Mouse (Mus musculus) small intestine, adult 2 months (tissue): ENCODE measurements around the gene Bin2. TPM values are rescaled to one million over a fixed set of nuclear protein-coding genes. Genes with fewer than 3 reads are reported as not detected.

ENCODE experiments used
- H3K27ac ChIP-seq: fragments of 200-500 bp; 2 replicates; pipeline ENCODE4 v1.5.1; 2012; ENCODE audit warnings: low read depth, low read length, control low read depth, inconsistent platforms; ENCODE audit not compliant: insufficient read depth
- H3K27me3 ChIP-seq: fragments of 200-500 bp; 2 replicates; pipeline ENCODE4 v1.6.1; 2012; ENCODE audit warnings: mild to moderate bottlenecking, moderate library complexity, low read length, inconsistent platforms; ENCODE audit not compliant: control insufficient read depth, insufficient read depth
- H3K36me3 ChIP-seq: fragments of 200-500 bp; 2 replicates; pipeline ENCODE4 v1.6.1; 2012; ENCODE audit warnings: mild to moderate bottlenecking, low read length, control low read depth, inconsistent platforms; ENCODE audit not compliant: control insufficient read depth, insufficient read depth
- H3K4me1 ChIP-seq: fragments of 200-500 bp; 2 replicates; pipeline ENCODE4 v1.6.1; 2012; ENCODE audit warnings: low read length, inconsistent platforms, mixed read lengths; ENCODE audit not compliant: control insufficient read depth, insufficient read depth, insufficient read length
- H3K4me3 ChIP-seq: fragments of 200-500 bp; 2 replicates; pipeline ENCODE4 v1.5.1; 2012; ENCODE audit warnings: low read depth, mild to moderate bottlenecking, control low read depth, inconsistent platforms, low read length, moderate library complexity
- CTCF ChIP-seq: fragments of 200-500 bp; IDR thresholded peaks from 2 replicates; pipeline ENCODE4 v1.5.1; 2012; ENCODE audit warnings: low read depth, mild to moderate bottlenecking, control low read depth, inconsistent platforms, low read length, moderate library complexity, mixed read lengths; ENCODE audit not compliant: insufficient replicate concordance, insufficient read length; ENCODE audit errors: extremely low read depth
- POLR2A ChIP-seq: fragments of 200-500 bp; IDR thresholded peaks from 2 replicates; pipeline ENCODE4 v1.6.1; 2012; ENCODE audit warnings: low read depth, mild to moderate bottlenecking, control low read depth, inconsistent platforms, low read length, moderate library complexity
- WGBS: fragments of 180-500 bp; shearing (Covaris S2); methylation state at CpG from one replicate; pipeline ENCODE4 v1.1.7; 2018; 5-methylcytosine and 5-hydroxymethylcytosine counted together
- polyA plus RNA-seq: library from polyadenylated mRNA; depleted of rRNA; stranded (reverse); fragments of >200 nt; gene quantifications from 2 replicates; pipeline ENCODE4 v1.2.3, GENCODE M21; 2012

Bin2 gene
- polyA plus RNA-seq, 1 experiment = 13.0 TPM

DNA sequence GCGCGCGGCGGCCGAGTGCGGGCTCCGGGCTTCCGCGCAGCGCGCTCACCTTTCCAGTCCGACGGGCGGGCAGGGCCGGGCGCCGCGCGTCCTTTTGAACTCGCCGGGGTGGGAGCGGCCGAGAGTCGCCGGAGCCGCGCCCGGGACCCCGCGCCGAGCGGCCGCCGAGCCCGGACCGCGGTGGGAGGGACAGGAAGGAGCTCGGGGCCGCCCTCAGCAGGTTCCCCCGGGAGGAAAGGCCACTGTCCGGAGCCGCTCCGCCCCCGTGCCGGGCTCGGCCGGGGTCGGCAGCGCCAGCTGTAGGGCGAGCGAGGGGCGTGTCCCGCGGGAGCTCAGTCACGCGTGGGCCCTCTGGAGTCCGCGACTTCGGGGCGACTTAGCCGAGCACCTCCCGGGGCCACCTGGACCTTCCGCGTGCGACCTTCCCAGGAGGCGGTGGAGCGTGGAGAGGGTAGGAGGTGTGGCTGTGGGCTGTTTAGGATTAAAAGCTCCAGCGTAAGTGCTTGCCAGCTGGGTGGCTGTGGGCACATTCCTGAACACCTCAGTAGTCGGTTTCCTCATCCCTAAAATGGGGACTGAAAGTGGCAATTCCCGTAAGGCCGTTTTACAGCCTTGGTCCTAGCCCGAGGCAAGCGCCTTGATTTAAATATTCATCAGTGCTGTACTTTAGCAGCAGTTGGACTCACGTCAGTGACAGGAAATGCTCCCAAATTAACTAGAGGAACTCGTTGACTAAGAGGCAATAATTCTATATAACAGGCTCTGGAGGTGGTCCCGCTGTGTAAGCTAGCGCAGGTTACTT, 32.5 kb downstream of the Bin2 start, which contains the start of gene Smagp:
Gene Smagp, minus strand, starts transcription at position 241 of the 802 bp plus-strand sequence.
- Histone ChIP-seq H3K27ac (peak within 1 kb of the TSS; percentile 97), H3K4me1 (peaks cover 21% of the 10 kb centered on the region)
- under 1% methylated on average over 77 of the region's 77 CpGs for WGBS

DNA sequence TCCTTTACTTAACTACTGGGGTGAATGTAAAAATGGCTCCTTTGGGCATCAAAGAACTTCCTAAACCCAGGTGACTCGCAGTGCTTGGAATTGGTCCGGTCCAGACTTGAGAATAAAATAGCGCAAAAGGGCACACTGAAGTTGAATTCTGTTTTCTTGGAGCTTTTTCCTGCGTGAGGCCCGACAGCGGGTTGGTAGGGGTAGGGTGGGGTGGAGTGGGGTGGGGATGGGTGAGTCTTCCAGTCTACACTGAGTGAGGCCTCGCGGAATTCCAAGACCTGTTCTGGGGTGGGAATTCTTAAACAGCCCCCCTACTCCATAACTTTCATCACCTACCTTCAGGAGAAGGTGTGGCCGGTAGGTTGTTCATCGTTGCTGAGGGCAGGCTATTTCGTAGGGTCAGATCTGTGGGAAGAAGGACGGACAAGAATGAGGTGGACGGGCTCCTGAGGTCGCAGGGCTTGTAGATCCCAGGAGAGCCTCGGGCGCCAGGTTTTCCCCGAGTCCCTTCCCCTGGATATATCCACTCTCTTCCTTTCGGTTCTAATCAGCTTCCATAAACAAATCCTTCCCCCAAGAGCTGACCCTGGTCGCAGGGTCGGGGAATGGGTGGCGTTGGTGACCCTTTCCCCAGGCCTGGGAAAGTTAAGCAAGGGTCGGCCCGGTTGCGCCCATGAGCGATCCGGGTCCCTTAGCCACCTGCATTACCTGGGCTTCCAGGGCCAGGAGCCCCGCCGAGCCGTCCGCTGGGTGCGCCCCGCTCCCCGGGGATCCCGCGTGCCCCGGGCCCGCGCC, 33.3 kb downstream of the Bin2 start:
- H3K4me3 ChIP-seq = peak overlapping the region; percentile 89
- no peaks in the 10 kb centered on the region for H3K27me3 ChIP-seq
- peak overlapping the region; percentile 97 for H3K27ac ChIP-seq
- 5% methylated on average over 38 of the region's 38 CpGs for WGBS
- peaks cover 18% of the 10 kb centered on the region for H3K4me1 ChIP-seq
- TF ChIP-seq CTCF (no peak), POLR2A (0 out of 2 replicates have a peak, but pooled peaks have one; percentile 7)
- H3K36me3 ChIP-seq = peaks cover 4% of the 10 kb centered on the region; the same call in 1 of the 2 replicates

More for the DNA sequence above, 32.5 kb downstream of the Bin2 start, which contains the start of gene Smagp:
- H3K27me3 ChIP-seq = no peaks in the 10 kb centered on the region
- peak within 1 kb of the TSS; percentile 89 for H3K4me3 ChIP-seq
- TF ChIP-seq CTCF (no peak), POLR2A (no peak)
- H3K36me3 ChIP-seq = no peaks in the 10 kb centered on the region

DNA sequence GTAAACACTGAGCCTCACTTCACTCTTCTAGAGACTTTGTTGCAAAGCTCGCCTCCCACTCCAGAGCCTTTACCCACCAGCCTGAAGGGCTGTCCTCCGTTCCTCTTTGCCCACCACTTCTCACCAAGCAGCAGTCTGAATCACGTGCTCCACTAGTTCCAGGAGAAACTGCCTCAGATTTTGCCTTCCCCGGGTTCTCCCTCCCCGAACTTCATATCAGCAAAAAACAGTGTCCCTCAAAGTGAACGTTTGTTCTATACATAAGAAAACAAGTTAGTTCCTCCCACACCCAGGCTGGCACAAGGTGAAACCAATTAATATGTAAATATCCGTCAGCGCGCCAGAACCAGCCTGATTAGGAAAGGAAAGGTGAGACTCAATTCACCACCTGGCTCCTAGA, 34.1 kb downstream of the Bin2 start:
- peak overlapping the region; percentile 97 for H3K27ac ChIP-seq

GRCm38 (mm10) chr15:100633341-100633740, 36.0 kb downstream of the Bin2 start:
- Histone ChIP-seq H3K36me3 (peaks cover 6% of the 10 kb centered on the region; the same call in 1 of the 2 replicates), H3K27ac (peak overlapping the region; percentile 81), H3K4me1 (peaks cover 14% of the 10 kb centered on the region), H3K4me3 (peak overlapping the region; percentile 50), H3K27me3 (no peaks in the 10 kb centered on the region)
- 20% methylated on average over 10 of the region's 10 CpGs for WGBS
- no peak for TF ChIP-seq CTCF
- TF ChIP-seq POLR2A = no peak

More for the DNA sequence above, 34.1 kb downstream of the Bin2 start:
- TF ChIP-seq POLR2A = no peak
- no peak for TF ChIP-seq CTCF
- peaks cover 6% of the 10 kb centered on the region; the same call in 1 of the 2 replicates for H3K36me3 ChIP-seq
- peaks cover 16% of the 10 kb centered on the region for H3K4me1 ChIP-seq
- H3K27me3 ChIP-seq = no peaks in the 10 kb centered on the region
- peak overlapping the region; percentile 89 for H3K4me3 ChIP-seq
- 4% methylated on average over 9 of the region's 9 CpGs for WGBS

GRCm38 (mm10) chr15:100632323-100632722, 37.0 kb downstream of the Bin2 start:
- WGBS = 21% methylated on average over 5 of the region's 5 CpGs
- Histone ChIP-seq H3K27me3 (no peaks in the 10 kb centered on the region), H3K27ac (peak overlapping the region; percentile 81), H3K36me3 (peaks cover 6% of the 10 kb centered on the region; the same call in 1 of the 2 replicates), H3K4me1 (peaks cover 23% of the 10 kb centered on the region), H3K4me3 (0 out of 2 replicates have a peak overlapping the region, but pooled peaks have one; percentile 1)
- TF ChIP-seq POLR2A (peak; percentile 30; the same call in 1 of the 2 replicates), CTCF (no peak)

DNA sequence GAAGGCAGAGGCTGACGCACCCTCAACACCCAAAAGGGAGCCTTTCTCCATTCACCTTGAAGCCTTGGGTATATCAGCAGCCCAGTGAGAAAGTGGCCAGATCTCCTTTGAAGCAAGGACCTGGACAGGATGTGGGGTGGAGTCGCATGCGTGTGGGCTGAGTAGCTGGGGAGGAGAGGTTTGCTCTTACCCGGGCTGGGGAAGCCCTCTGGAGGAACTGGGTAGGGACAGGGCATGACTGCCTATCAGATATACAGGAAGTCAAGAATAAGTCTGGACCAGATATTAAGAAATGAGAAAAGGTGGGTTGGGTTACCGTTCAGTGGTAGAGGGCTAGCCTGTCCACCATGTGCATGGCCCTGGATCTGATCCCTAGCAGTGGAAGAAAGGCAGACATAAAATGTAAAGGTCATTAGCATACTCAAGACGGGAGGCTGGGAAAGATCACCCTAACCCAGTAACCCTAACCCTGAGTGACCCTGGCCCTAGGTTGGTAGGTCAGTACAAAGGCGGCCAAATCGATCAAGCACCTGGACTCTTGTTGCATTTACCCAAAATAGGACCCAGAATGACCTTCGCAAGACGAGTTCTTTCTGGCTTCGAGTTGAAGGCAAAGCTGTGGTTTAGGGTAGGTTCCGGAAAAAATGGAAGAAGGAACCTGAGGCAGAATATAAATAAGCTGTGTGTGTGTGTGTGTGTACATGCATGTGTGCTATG, 37.7 kb downstream of the Bin2 start:
- 78% methylated on average over 12 of the region's 12 CpGs for WGBS
- no peak overlapping the region for H3K4me3 ChIP-seq
- peaks cover 6% of the 10 kb centered on the region; the same call in 1 of the 2 replicates for H3K36me3 ChIP-seq
- H3K27me3 ChIP-seq = no peaks in the 10 kb centered on the region
- peaks cover 23% of the 10 kb centered on the region for H3K4me1 ChIP-seq
- TF ChIP-seq POLR2A (no peak), CTCF (no peak)
- H3K27ac ChIP-seq = peak overlapping the region; percentile 81
